Mouse (Mus musculus) forebrain, embryonic 15.5 days (tissue): ENCODE data around the gene Frk. TPM values are rescaled to one million over a fixed set of nuclear protein-coding genes. Genes with fewer than 3 reads are reported as not detected.
"Not testable (repeated sequence)": the region's sequence is repeated elsewhere in the genome, so short reads cannot be mapped to it uniquely, and the experiment has no call there.

Experiments used
- ATAC-seq: fragments of 200-750 bp; cut with Nextera tagmentation; replicated peaks from 2 replicates; pipeline ENCODE4 v1.8.0; 2017; ENCODE audit warnings: mild to moderate bottlenecking, moderate TSS enrichment, moderate library complexity
- H3K27ac ChIP-seq: fragments of 300-500 bp; sonication (generic); replicated peaks from 2 replicates; pipeline ENCODE4 v1.5.1; 2015; ENCODE audit warnings: mild to moderate bottlenecking, inconsistent platforms
- H3K27me3 ChIP-seq: fragments of 300-500 bp; sonication (generic); 2 replicates; pipeline ENCODE4 v1.6.1; 2015; ENCODE audit warnings: inconsistent platforms
- H3K36me3 ChIP-seq: fragments of 300-500 bp; sonication (generic); 2 replicates; pipeline ENCODE4 v1.6.1; 2015; ENCODE audit warnings: mild to moderate bottlenecking, inconsistent platforms
- H3K4me1 ChIP-seq: fragments of 300-500 bp; sonication (generic); 2 replicates; pipeline ENCODE4 v1.6.1; 2015; ENCODE audit warnings: inconsistent platforms
- H3K4me2 ChIP-seq: fragments of 300-500 bp; sonication (generic); replicated peaks from 2 replicates; pipeline ENCODE4 v1.6.1; 2015; ENCODE audit warnings: mild to moderate bottlenecking, inconsistent platforms
- H3K4me3 ChIP-seq: fragments of 300-500 bp; sonication (generic); 2 replicates; pipeline ENCODE4 v1.5.1; 2015; ENCODE audit warnings: mild to moderate bottlenecking, inconsistent platforms
- H3K9ac ChIP-seq: fragments of 300-500 bp; sonication (generic); replicated peaks from 2 replicates; pipeline ENCODE4 v1.6.1; 2015; ENCODE audit warnings: mild to moderate bottlenecking, inconsistent platforms
- H3K9me3 ChIP-seq: fragments of 300-500 bp; sonication (generic); 2 replicates; pipeline ENCODE4 v1.6.1; 2016; ENCODE audit warnings: inconsistent platforms
- WGBS: fragments of 180-500 bp; shearing (Covaris S2); methylation state at CpG from one replicate; pipeline ENCODE4 v1.1.7; 2015; ENCODE audit warnings: mixed read lengths; 5-methylcytosine and 5-hydroxymethylcytosine counted together
- polyA plus RNA-seq: library from polyadenylated mRNA; unstranded; fragments of >200 nt; fragmentation: Nextera tagmentation; extraction: Ambion mirVana; gene quantifications from 2 replicates; pipeline ENCODE4 v1.2.1, GENCODE M21; 2015

Frk gene
- 0.57 and 0.61 TPM in 2 replicates for polyA plus RNA-seq

GRCm38 (mm10) chr10:34483297-34484013, at the start of gene Frk:
Gene Frk, plus strand, starts transcription at chr10:34483399.
- Histone ChIP-seq H3K4me1 (no peaks in the 10 kb centered on the region), H3K4me3 (no peak within 1 kb of the TSS), H3K9me3 (no peaks in the 10 kb centered on the region), H3K27ac (no peak within 1 kb of the TSS), H3K9ac (no peak within 1 kb of the TSS), H3K36me3 (no peaks in the 10 kb centered on the region), H3K27me3 (no peaks in the 10 kb centered on the region), H3K4me2 (no peak within 1 kb of the TSS)
- 40% methylated on average over 11 of the region's 11 CpGs for WGBS
- no peak for ATAC-seq

DNA sequence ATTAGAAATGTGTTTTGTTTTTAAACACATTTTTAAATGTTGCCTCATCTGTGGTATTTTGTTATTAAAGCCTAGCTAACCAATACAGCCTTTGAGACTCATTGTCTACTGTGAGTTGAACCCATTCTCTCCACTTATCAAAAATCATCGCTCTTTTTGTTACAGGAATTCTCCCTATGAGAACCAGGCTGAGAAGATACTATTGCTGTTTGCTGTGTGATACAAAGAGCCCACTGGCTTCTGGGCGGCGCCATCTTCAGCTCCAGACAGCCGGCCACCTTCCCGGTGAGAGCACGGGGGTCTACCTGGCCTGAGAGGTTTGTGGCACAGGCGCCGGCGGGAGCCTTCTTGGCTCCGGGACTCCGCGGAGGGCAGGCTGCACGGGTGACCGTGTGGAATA, 49.0 kb upstream of the Frk start:
- H3K9ac ChIP-seq, H3K9me3 ChIP-seq, H3K4me3 ChIP-seq, H3K36me3 ChIP-seq, H3K4me2 ChIP-seq, H3K27me3 ChIP-seq, H3K27ac ChIP-seq, H3K4me1 ChIP-seq, ATAC-seq: not testable (repeated sequence)
- 96% methylated on average over 8 of the region's 14 CpGs for WGBS

DNA sequence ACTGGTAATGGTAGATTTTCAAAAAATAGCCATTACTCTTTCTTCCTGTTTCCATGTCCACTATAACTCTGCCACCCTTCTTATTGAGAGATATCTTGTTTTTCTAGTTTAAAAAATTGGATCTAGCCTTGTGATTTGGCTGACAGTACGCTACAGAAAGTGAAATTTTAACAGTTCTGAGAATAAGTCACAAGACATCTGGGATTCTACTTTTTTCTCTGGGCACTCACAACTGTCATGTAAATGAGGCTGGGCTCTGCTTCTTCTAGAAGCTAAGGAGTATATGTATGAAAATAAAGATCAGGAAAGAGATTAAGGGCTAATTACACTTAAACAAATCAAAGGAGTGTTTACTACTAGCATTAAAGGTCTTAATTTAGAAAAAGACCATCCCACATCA, 33.7 kb upstream of the Frk start:
- ATAC-seq, result no peak
- no peaks in the 10 kb centered on the region for H3K4me1 ChIP-seq
- no peak overlapping the region for H3K4me2 ChIP-seq
- no peak overlapping the region for H3K4me3 ChIP-seq
- WGBS, result 62% methylated on average over 1 of the region's 1 CpGs
- no peak overlapping the region for H3K27ac ChIP-seq
- H3K9ac ChIP-seq, result no peak overlapping the region
- no peaks in the 10 kb centered on the region for H3K9me3 ChIP-seq
- H3K36me3 ChIP-seq, result no peaks in the 10 kb centered on the region
- H3K27me3 ChIP-seq, result no peaks in the 10 kb centered on the region

DNA sequence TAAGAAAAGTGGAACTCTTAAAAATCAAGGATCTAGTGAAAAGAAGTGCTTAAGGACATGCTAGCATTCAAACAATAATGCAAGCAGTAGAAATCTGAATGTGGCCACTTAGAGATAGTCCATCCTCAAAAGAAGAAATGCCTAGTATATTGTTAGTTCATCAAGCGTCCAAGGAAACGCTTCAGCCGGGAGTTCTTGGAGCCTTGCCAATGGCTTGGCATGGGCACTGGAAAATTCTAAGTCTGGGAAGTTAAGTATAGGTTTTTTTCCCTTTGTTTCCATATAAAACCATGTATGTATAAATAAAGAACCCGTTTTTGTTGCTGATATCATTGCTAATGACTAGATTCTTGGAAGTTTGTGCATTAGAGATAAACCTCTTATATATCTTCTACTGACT, 21.7 kb upstream of the Frk start:
- Histone ChIP-seq H3K27me3 (no peaks in the 10 kb centered on the region), H3K9me3 (no peaks in the 10 kb centered on the region), H3K9ac (no peak overlapping the region), H3K4me3 (no peak overlapping the region), H3K4me1 (no peaks in the 10 kb centered on the region), H3K36me3 (no peaks in the 10 kb centered on the region), H3K4me2 (no peak overlapping the region), H3K27ac (no peak overlapping the region)
- no peak for ATAC-seq
- 30% methylated on average over 4 of the region's 4 CpGs for WGBS

DNA sequence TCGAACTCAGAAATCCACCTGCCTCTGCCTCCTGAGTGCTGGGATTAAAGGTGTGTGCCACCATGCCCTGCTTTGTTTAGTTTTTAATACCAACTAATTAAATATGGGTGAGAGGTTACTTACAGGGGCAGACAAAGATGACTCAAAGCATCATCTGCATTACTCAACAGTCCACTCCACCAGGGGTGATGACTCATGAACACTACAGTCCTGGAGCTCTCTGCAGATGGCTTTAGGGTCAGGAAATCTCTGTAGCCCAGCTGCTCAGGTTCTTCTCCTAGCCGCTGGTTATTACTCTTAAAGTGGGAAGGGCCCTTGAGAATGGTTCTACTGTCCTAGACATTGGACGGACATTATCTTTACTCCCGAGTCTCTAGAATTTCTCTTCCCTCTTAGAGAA, 18.9 kb upstream of the Frk start:
- H3K9ac ChIP-seq, result no peak overlapping the region
- H3K27me3 ChIP-seq, result no peaks in the 10 kb centered on the region
- no peak overlapping the region for H3K27ac ChIP-seq
- no peak overlapping the region for H3K4me2 ChIP-seq
- no peaks in the 10 kb centered on the region for H3K36me3 ChIP-seq
- no peaks in the 10 kb centered on the region for H3K4me1 ChIP-seq
- ATAC-seq, result no peak
- WGBS, result 88% methylated on average over 4 of the region's 4 CpGs
- no peak overlapping the region for H3K4me3 ChIP-seq
- no peaks in the 10 kb centered on the region for H3K9me3 ChIP-seq

GRCm38 (mm10) chr10:34469037-34469436, 14.2 kb upstream of the Frk start:
- H3K9ac ChIP-seq, result no peak overlapping the region
- WGBS, result 11% methylated on average over 2 of the region's 2 CpGs
- no peak for ATAC-seq
- H3K9me3 ChIP-seq, result no peaks in the 10 kb centered on the region
- H3K27ac ChIP-seq, result no peak overlapping the region
- no peak overlapping the region for H3K4me3 ChIP-seq
- H3K4me1 ChIP-seq, result no peaks in the 10 kb centered on the region
- H3K27me3 ChIP-seq, result no peaks in the 10 kb centered on the region
- H3K4me2 ChIP-seq, result no peak overlapping the region
- no peaks in the 10 kb centered on the region for H3K36me3 ChIP-seq

DNA sequence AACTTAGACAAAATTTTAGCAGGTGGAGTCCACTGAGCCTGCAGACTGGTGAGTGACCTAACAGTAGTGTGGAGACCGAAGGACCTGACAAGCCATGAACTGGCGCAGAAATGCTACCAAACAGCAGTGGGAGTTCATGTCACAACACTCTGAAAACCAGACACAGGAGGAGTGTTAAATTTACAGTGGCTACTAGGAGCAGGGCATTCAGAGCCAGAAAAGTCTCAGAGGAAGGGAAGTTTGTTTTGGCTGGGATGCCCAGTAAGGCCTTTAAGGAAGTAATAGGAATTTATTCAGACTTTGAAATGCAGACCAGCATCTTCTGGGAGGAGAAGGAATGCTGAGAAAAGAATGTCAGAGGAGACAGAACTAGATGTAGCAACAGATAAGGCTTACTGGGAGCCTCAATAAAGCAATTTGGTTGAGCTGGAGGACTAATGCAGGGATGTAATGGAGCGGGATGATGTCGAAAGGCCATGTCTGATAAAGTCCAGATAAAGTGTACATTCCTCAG, 3.2 kb upstream of the Frk start:
- no peak overlapping the region for H3K4me3 ChIP-seq
- H3K4me2 ChIP-seq, result no peak overlapping the region
- no peaks in the 10 kb centered on the region for H3K4me1 ChIP-seq
- WGBS, result 92% methylated on average over 4 of the region's 4 CpGs
- no peaks in the 10 kb centered on the region for H3K36me3 ChIP-seq
- H3K9me3 ChIP-seq, result no peaks in the 10 kb centered on the region
- no peak overlapping the region for H3K9ac ChIP-seq
- ATAC-seq, result no peak
- H3K27ac ChIP-seq, result no peak overlapping the region
- H3K27me3 ChIP-seq, result no peaks in the 10 kb centered on the region

DNA sequence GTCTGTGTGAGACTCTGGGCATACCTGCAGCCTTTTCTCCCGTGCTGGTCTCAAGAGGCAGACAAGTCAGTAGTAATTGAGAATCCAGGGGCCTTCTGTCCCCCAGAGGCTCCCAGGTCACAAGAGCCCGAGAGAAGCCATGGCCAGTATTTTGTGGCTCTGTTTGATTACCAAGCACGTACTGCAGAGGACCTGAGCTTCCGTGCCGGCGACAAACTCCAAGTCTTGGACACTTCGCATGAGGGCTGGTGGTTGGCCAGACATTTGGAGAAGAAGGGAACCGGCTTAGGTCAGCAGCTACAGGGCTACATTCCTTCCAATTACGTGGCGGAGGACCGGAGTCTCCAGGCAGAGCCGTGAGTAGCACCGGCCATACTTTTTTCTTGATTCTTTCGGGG, 814 bp downstream of the Frk start:
- 83% methylated on average over 14 of the region's 14 CpGs for WGBS
- Histone ChIP-seq H3K4me2 (no peak overlapping the region), H3K27ac (no peak overlapping the region), H3K4me1 (no peaks in the 10 kb centered on the region), H3K36me3 (no peaks in the 10 kb centered on the region), H3K9ac (no peak overlapping the region), H3K27me3 (no peaks in the 10 kb centered on the region), H3K9me3 (no peaks in the 10 kb centered on the region), H3K4me3 (no peak overlapping the region)
- no peak for ATAC-seq

GRCm38 (mm10) chr10:34485079-34485478, 1.9 kb downstream of the Frk start:
- 65% methylated on average over 4 of the region's 4 CpGs for WGBS
- H3K4me2 ChIP-seq, result no peak overlapping the region
- H3K27ac ChIP-seq, result no peak overlapping the region

GRCm38 (mm10) chr10:34507807-34508206, 24.6 kb downstream of the Frk start:
- ATAC-seq, result no peak
- 74% methylated on average over 2 of the region's 2 CpGs for WGBS

More at GRCm38 (mm10) chr10:34485079-34485478, 1.9 kb downstream of the Frk start:
- Histone ChIP-seq H3K4me3 (no peak overlapping the region), H3K4me1 (no peaks in the 10 kb centered on the region), H3K9ac (no peak overlapping the region), H3K36me3 (no peaks in the 10 kb centered on the region), H3K9me3 (no peaks in the 10 kb centered on the region), H3K27me3 (no peaks in the 10 kb centered on the region)
- no peak for ATAC-seq

DNA sequence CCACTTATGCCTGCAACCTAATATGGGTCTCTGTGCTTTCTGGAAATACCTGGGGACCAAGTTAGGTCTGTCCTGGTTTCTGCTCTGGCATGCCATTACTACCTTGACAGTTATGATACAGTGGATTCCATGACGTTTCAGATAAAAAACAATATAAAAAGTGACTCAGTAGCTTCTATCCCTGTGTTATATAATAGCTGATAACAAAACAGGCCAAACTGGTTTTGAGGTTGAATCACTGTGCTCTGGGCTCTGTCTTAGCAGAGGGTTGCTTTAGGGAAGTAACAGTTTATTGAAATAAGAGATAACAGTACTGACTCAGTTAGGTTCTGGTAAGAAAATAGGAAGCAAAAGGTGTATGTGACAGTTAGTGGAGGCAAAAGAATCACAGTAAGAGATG, 25.4 kb downstream of the Frk start:
- Histone ChIP-seq H3K9ac (no peak overlapping the region), H3K27me3 (no peaks in the 10 kb centered on the region), H3K4me1 (no peaks in the 10 kb centered on the region), H3K4me3 (no peak overlapping the region), H3K9me3 (no peaks in the 10 kb centered on the region), H3K36me3 (no peaks in the 10 kb centered on the region), H3K27ac (no peak overlapping the region), H3K4me2 (no peak overlapping the region)
- WGBS, result 76% methylated on average over 1 of the region's 1 CpGs
- no peak for ATAC-seq

More at GRCm38 (mm10) chr10:34507807-34508206, 24.6 kb downstream of the Frk start:
- Histone ChIP-seq H3K9me3 (no peaks in the 10 kb centered on the region), H3K36me3 (no peaks in the 10 kb centered on the region), H3K9ac (no peak overlapping the region), H3K4me2 (no peak overlapping the region), H3K4me3 (no peak overlapping the region), H3K27me3 (no peaks in the 10 kb centered on the region), H3K4me1 (no peaks in the 10 kb centered on the region), H3K27ac (no peak overlapping the region)

DNA sequence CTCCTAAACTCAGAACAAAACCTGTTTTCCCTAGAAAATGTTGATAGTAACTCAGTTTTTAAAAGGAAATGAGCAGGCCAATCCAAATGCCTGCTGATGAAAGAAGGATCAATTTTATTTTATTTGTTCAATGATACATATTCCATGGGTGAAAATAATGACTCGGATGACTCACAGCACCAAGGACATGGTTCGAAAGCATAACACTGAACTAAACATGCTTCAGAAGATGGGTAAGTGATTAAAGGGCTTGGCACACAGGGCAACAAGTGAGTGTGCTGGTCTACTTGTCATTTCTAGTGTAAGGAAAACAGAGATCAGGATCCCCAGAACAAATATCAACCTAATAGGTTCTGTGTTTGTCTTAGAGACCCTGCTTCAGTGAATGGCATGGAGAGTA, 26.1 kb downstream of the Frk start:
- ATAC-seq, result no peak
- Histone ChIP-seq H3K9me3 (no peaks in the 10 kb centered on the region), H3K9ac (no peak overlapping the region), H3K4me2 (no peak overlapping the region), H3K36me3 (no peaks in the 10 kb centered on the region), H3K27me3 (no peaks in the 10 kb centered on the region), H3K27ac (no peak overlapping the region), H3K4me3 (no peak overlapping the region), H3K4me1 (no peaks in the 10 kb centered on the region)
- 98% methylated on average over 2 of the region's 2 CpGs for WGBS

DNA sequence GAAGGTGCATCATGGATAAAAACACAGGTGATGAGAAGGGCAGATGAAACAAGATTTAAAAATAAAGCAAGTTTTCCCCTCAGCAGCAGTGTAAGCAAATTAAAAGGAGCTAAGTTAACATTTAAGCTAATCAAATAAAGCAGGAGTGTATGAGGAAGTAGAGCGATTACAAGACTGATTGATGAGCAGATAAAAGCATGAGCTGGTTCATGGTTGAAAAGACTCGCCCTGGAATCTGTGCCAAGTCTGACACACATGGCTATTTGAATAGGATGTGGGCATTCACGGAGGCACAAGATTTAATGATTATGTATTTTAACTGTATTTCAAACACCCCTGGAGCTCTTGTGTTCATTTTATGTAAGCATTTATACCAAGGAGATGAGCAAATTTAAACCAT, 28.0 kb downstream of the Frk start:
- Histone ChIP-seq H3K9ac (no peak overlapping the region), H3K27ac (no peak overlapping the region), H3K4me2 (no peak overlapping the region), H3K4me1 (no peaks in the 10 kb centered on the region), H3K4me3 (no peak overlapping the region), H3K36me3 (no peaks in the 10 kb centered on the region), H3K9me3 (no peaks in the 10 kb centered on the region), H3K27me3 (no peaks in the 10 kb centered on the region)
- WGBS, result 54% methylated on average over 3 of the region's 3 CpGs
- ATAC-seq, result no peak
